Mouse (Mus musculus) MEL (cell line): ENCODE measurements at regions not wholly inside any gene's neighbourhood (a gene's known extent, or its start where the extent isn't known, plus 50 kb on each side); places are given as distances from the start of the nearest gene placed in this dataset.

Source experiments
- DNase-seq: peaks from one replicate; pipeline ENCODE4 v3.0.0; 2011; ENCODE audit warnings: low read depth, low spot score
- H3K27ac ChIP-seq: 2 replicates; pipeline ENCODE4 v1.5.1; 2012; ENCODE audit warnings: low read depth, mild to moderate bottlenecking, control low read depth, low read length, moderate library complexity; ENCODE audit not compliant: control insufficient read depth
- H3K27me3 ChIP-seq, 2 experiments: fragments of 150-350 bp in 1 of 2; sonication (generic) in 1 of 2; 2 replicates each; pipeline ENCODE4 v1.6.1; 2012; ENCODE audit warnings: low read length in 2 of 2, mild to moderate bottlenecking in 2 of 2, improper control_type of control experiment in 1 of 2, moderate library complexity in 1 of 2; ENCODE audit not compliant: insufficient read depth in 2 of 2, control insufficient read depth in 1 of 2
- H3K36me3 ChIP-seq, 2 experiments: 2 replicates each; pipeline ENCODE4 v1.6.1; 2012 to 2014; ENCODE audit warnings: low read length in 2 of 2, improper control_type of control experiment in 1 of 2, inconsistent platforms in 1 of 2, mild to moderate bottlenecking in 1 of 2; ENCODE audit not compliant: insufficient read depth in 2 of 2, control insufficient read depth in 1 of 2
- H3K4me1 ChIP-seq, 2 experiments: fragments of 150-350 bp in 1 of 2; sonication (generic) in 1 of 2; 2 replicates each; pipeline ENCODE4 v1.6.1; 2012; ENCODE audit warnings: low read length in 2 of 2, improper control_type of control experiment in 1 of 2, mild to moderate bottlenecking in 1 of 2; ENCODE audit not compliant: insufficient read depth in 2 of 2, control insufficient read depth in 1 of 2
- H3K4me3 ChIP-seq, 2 experiments: fragments of 150-350 bp in 1 of 2; sonication (generic) in 1 of 2; 2 replicates each; pipeline ENCODE4 v1.5.1; 2012; ENCODE audit warnings: low read depth in 2 of 2, low read length in 2 of 2, mild to moderate bottlenecking in 2 of 2, moderate library complexity in 2 of 2, control low read depth in 1 of 2, improper control_type of control experiment in 1 of 2; ENCODE audit not compliant: control insufficient read depth in 1 of 2, insufficient read depth in 1 of 2
- H3K79me2 ChIP-seq: 2 replicates; pipeline ENCODE4 v1.6.1; 2012; ENCODE audit warnings: mild to moderate bottlenecking, low read length, moderate library complexity; ENCODE audit not compliant: control insufficient read depth, poor library complexity, insufficient read depth
- H3K9ac ChIP-seq: 2 replicates; pipeline ENCODE4 v1.6.1; 2012; ENCODE audit warnings: low read depth, mild to moderate bottlenecking, control low read depth, low read length, moderate library complexity; ENCODE audit not compliant: control insufficient read depth, poor library complexity, severe bottlenecking
- H3K9me3 ChIP-seq: fragments of 150-350 bp; sonication (generic); replicated peaks from 2 replicates; pipeline ENCODE4 v1.6.1; 2012; ENCODE audit warnings: mild to moderate bottlenecking, low read length, improper control_type of control experiment, moderate library complexity; ENCODE audit not compliant: insufficient read depth
- BHLHE40 ChIP-seq: IDR thresholded peaks from 2 replicates; pipeline ENCODE4 v1.6.1; 2012; ENCODE audit warnings: low read depth, mild to moderate bottlenecking, inconsistent platforms, low read length, improper control_type of control experiment, borderline replicate concordance
- CHD1 ChIP-seq: IDR thresholded peaks from 2 replicates; pipeline ENCODE4 v1.6.1; 2012; ENCODE audit warnings: low read depth, mild to moderate bottlenecking, inconsistent platforms, low read length, improper control_type of control experiment
- CHD2 ChIP-seq: IDR thresholded peaks from 2 replicates; pipeline ENCODE4 v1.6.1; 2011; ENCODE audit warnings: low read length, improper control_type of control experiment
- CTCF ChIP-seq, 3 experiments: IDR thresholded peaks in 2 of 3; conservative IDR thresholded peaks in 1 of 3; 2 replicates each; pipeline ENCODE4 v1.5.1; 2011 to 2012; ENCODE audit warnings: low read length in 3 of 3, low read depth in 2 of 3, mild to moderate bottlenecking in 2 of 3, improper control_type of control experiment in 1 of 3, inconsistent platforms in 1 of 3, mixed read lengths in 1 of 3, moderate library complexity in 1 of 3; ENCODE audit not compliant: control insufficient read depth in 1 of 3, insufficient read depth in 1 of 3, poor library complexity in 1 of 3, severe bottlenecking in 1 of 3
- E2F4 ChIP-seq: IDR thresholded peaks from 2 replicates; pipeline ENCODE4 v1.6.1; 2011; ENCODE audit warnings: low read depth, low read length, improper control_type of control experiment, borderline replicate concordance
- ELF1 ChIP-seq: IDR thresholded peaks from 2 replicates; pipeline ENCODE4 v1.6.1; 2014; ENCODE audit warnings: low read depth, mild to moderate bottlenecking, inconsistent platforms, low read length, improper control_type of control experiment, moderate library complexity
- EP300 ChIP-seq, 2 experiments: IDR thresholded peaks; 2 replicates each; pipeline ENCODE4 v1.6.1; 2011; ENCODE audit warnings: improper control_type of control experiment in 2 of 2, low read length in 2 of 2, low read depth in 1 of 2, mild to moderate bottlenecking in 1 of 2
- ETS1 ChIP-seq: IDR thresholded peaks from 2 replicates; pipeline ENCODE4 v1.6.1; 2012; ENCODE audit warnings: low read depth, mild to moderate bottlenecking, inconsistent platforms, low read length, improper control_type of control experiment, moderate library complexity
- GABPA ChIP-seq: IDR thresholded peaks from 2 replicates; pipeline ENCODE4 v1.6.1; 2012; ENCODE audit warnings: low read depth, mild to moderate bottlenecking, inconsistent platforms, low read length, improper control_type of control experiment, moderate library complexity
- GATA1 ChIP-seq: IDR thresholded peaks from 2 replicates; pipeline ENCODE4 v1.6.1; 2011; ENCODE audit warnings: low read depth, low read length, improper control_type of control experiment
- JUND ChIP-seq: IDR thresholded peaks from 2 replicates; pipeline ENCODE4 v1.6.1; 2011; ENCODE audit warnings: low read depth, mild to moderate bottlenecking, improper control_type of control experiment, low read length
- KAT2A ChIP-seq: conservative IDR thresholded peaks from 2 replicates; pipeline ENCODE4 v1.6.1; 2012; ENCODE audit warnings: low read depth, low read length, improper control_type of control experiment, inconsistent platforms
- MAFK ChIP-seq: IDR thresholded peaks from 2 replicates; pipeline ENCODE4 v1.6.1; 2011; ENCODE audit warnings: low read depth, mild to moderate bottlenecking, low read length, improper control_type of control experiment, borderline replicate concordance
- MAZ ChIP-seq: IDR thresholded peaks from 2 replicates; pipeline ENCODE4 v1.6.1; 2012; ENCODE audit warnings: low read depth, mild to moderate bottlenecking, inconsistent platforms, low read length, improper control_type of control experiment
- MEF2A ChIP-seq: IDR thresholded peaks from 2 replicates; pipeline ENCODE4 v1.6.1; 2014; ENCODE audit warnings: low read depth, mild to moderate bottlenecking, inconsistent platforms, low read length, improper control_type of control experiment; ENCODE audit not compliant: poor library complexity, insufficient replicate concordance, severe bottlenecking; ENCODE audit errors: extremely low read depth
- MXI1 ChIP-seq: IDR thresholded peaks from 2 replicates; pipeline ENCODE4 v1.6.1; 2011; ENCODE audit warnings: mild to moderate bottlenecking, low read depth, low read length, improper control_type of control experiment
- MYB ChIP-seq: IDR thresholded peaks from 2 replicates; pipeline ENCODE4 v1.6.1; 2011; ENCODE audit warnings: mild to moderate bottlenecking, low read depth, low read length, improper control_type of control experiment
- MYC ChIP-seq: IDR thresholded peaks from 2 replicates; pipeline ENCODE4 v1.6.1; 2011; ENCODE audit warnings: low read depth, mild to moderate bottlenecking, low read length, improper control_type of control experiment, moderate library complexity
- POLR2AphosphoS5 ChIP-seq: IDR thresholded peaks from 2 replicates; pipeline ENCODE4 v1.6.1; 2012; ENCODE audit warnings: low read depth, borderline replicate concordance, mild to moderate bottlenecking, inconsistent platforms, low read length, moderate library complexity, mixed read lengths
- RCOR1 ChIP-seq: IDR thresholded peaks from 2 replicates; pipeline ENCODE4 v1.6.1; 2012; ENCODE audit warnings: low read depth, mild to moderate bottlenecking, inconsistent platforms, low read length, improper control_type of control experiment
- SIN3A ChIP-seq: IDR thresholded peaks from 2 replicates; pipeline ENCODE4 v1.6.1; 2012; ENCODE audit warnings: low read length, improper control_type of control experiment, inconsistent platforms
- SMC3 ChIP-seq: IDR thresholded peaks from 2 replicates; pipeline ENCODE4 v1.6.1; 2011; ENCODE audit warnings: low read depth, low read length, improper control_type of control experiment
- TAL1 ChIP-seq: IDR thresholded peaks from 2 replicates; pipeline ENCODE4 v1.6.1; 2012; ENCODE audit warnings: mild to moderate bottlenecking, inconsistent platforms, low read length, moderate library complexity, mixed read lengths
- TBP ChIP-seq: IDR thresholded peaks from 2 replicates; pipeline ENCODE4 v1.8.0; 2011; ENCODE audit warnings: low read depth, low read length, improper control_type of control experiment
- UBTF ChIP-seq: IDR thresholded peaks from 2 replicates; pipeline ENCODE4 v1.6.1; 2012; ENCODE audit warnings: low read depth, mild to moderate bottlenecking, inconsistent platforms, low read length, improper control_type of control experiment, moderate library complexity, borderline replicate concordance; ENCODE audit not compliant: insufficient read depth
- USF1 ChIP-seq: IDR thresholded peaks from 2 replicates; pipeline ENCODE4 v1.6.1; 2014; ENCODE audit warnings: low read depth, mild to moderate bottlenecking, inconsistent platforms, low read length, improper control_type of control experiment, moderate library complexity
- USF2 ChIP-seq, 2 experiments: IDR thresholded peaks; 2 replicates each; pipeline ENCODE4 v1.6.1; 2011 to 2012; ENCODE audit warnings: improper control_type of control experiment in 2 of 2, low read length in 2 of 2, borderline replicate concordance in 1 of 2, inconsistent platforms in 1 of 2, low read depth in 1 of 2, mild to moderate bottlenecking in 1 of 2; ENCODE audit not compliant: insufficient read depth in 1 of 2
- ZC3H11A ChIP-seq: IDR thresholded peaks from 2 replicates; pipeline ENCODE4 v1.6.1; 2012; ENCODE audit warnings: low read depth, mild to moderate bottlenecking, inconsistent platforms, low read length, improper control_type of control experiment
- ZKSCAN1 ChIP-seq: IDR thresholded peaks from 2 replicates; pipeline ENCODE4 v1.6.1; 2012; ENCODE audit warnings: low read depth, mild to moderate bottlenecking, inconsistent platforms, low read length, improper control_type of control experiment, moderate library complexity
- ZNF384 ChIP-seq: IDR thresholded peaks from 2 replicates; pipeline ENCODE4 v1.6.1; 2012; ENCODE audit warnings: low read depth, mild to moderate bottlenecking, inconsistent platforms, low read length, improper control_type of control experiment

DNA sequence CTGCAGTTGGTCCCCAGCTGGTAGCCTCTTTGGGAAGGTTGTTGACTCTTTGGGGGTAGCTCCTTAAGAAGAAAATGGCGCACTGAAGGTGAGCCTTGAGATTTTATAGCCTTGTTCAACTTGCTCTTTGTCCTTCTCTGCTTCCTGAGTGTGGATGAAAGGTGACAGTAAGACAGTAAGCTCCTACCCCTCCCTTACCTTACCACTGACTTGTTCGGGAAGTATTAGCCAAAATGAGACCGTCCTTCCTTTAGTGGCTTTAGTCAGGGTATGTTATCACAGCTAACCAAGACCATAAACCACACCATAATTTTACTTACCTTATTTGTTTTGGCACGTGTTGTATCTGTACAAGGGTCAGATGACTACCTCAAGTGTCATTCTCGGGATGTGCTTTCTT is 95.3 kb upstream of the Plcl2 start:
- no peaks in the 10 kb centered on the region for H3K27me3 ChIP-seq
- no peak overlapping the region for H3K4me3 ChIP-seq
- TF ChIP-seq SIN3A (no peak), MAZ (no peak), ZKSCAN1 (no peak), USF2 (IDR thresholded peaks at IDR 0.05; ENCODE audit: borderline replicate concordance in 1 of 2, insufficient read depth in 1 of 2, low read depth in 1 of 2, low read length in 2 of 2) (no peak), USF1 (no peak), E2F4 (no peak), EP300 (IDR thresholded peaks at IDR 0.05; ENCODE audit: low read depth in 1 of 2, low read length in 2 of 2) (no peak), UBTF (no peak), KAT2A (no peak)
- H3K9me3 ChIP-seq, result no peaks in the 10 kb centered on the region
- H3K4me1 ChIP-seq, result peaks cover 17 to 42% of the 10 kb centered on the region in 2 experiments
- H3K79me2 ChIP-seq, result no peaks in the 10 kb centered on the region
- H3K36me3 ChIP-seq, result peaks cover 0 to 32% of the 10 kb centered on the region in 2 experiments; a peak in 2 of 4 replicates
- no peak overlapping the region for H3K27ac ChIP-seq
- no peak for DNase-seq
- H3K9ac ChIP-seq, result no peak overlapping the region

DNA sequence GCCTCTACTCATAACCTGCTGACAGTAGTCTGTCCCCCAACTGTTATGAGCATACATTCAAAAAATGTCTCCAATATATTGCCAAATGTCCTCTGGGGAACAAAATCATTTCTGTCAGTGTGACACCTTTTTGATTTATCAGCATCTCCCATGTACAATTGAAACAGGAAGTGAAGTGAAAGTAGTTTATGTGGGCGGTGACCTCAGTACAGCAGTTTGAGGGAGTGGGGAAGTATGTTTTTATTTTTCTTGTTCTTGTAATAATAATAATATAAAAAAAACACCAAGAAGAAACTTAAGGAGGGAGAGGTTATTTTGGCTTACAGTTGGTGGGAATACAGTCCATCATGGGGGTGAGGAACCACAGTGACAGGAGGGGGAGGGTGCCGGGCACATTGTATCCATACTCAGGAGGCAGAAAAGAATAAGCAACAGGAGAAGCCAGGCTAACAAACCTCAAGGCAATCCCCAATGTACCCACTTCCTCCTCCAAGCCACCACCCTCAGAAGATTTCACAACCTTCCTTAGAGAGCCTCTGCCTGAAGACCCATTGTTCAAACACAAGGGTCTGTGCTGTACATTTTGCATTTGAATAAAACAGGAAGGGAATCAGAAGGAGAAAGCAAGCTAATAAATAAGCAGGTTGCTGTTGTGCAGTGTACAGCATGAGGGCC is 93.7 kb upstream of the Plcl2 start:
- peak overlapping the region; percentile 75 for H3K27ac ChIP-seq
- no peaks in the 10 kb centered on the region for H3K27me3 ChIP-seq
- no peaks in the 10 kb centered on the region for H3K79me2 ChIP-seq
- H3K9me3 ChIP-seq, result no peaks in the 10 kb centered on the region
- peak overlapping the region; percentile 18 to 43 for H3K4me3 ChIP-seq
- peaks cover 0 to 39% of the 10 kb centered on the region in 2 experiments; a peak in 2 of 4 replicates for H3K36me3 ChIP-seq
- peak overlapping the region; percentile 42 for H3K9ac ChIP-seq
- DNase-seq, result peak; percentile 83
- H3K4me1 ChIP-seq, result peaks cover 21 to 39% of the 10 kb centered on the region in 2 experiments
- TF ChIP-seq KAT2A, result no peak
- no peak for TF ChIP-seq BHLHE40
- TF ChIP-seq TAL1, result peak; percentile 45
- no peak for TF ChIP-seq MYC
- TF ChIP-seq ELF1, result peak; percentile 34; the same call in 1 of the 2 replicates
- no peak for TF ChIP-seq USF1
- peak; percentile 56 to 78 for TF ChIP-seq EP300 (IDR thresholded peaks at IDR 0.05; ENCODE audit: low read depth in 1 of 2, low read length in 2 of 2)
- TF ChIP-seq JUND, result no peak
- TF ChIP-seq CHD2, result no peak
- peak; percentile 75; the same call in 1 of the 2 replicates for TF ChIP-seq MAFK
- peak; percentile 64 for TF ChIP-seq SIN3A
- TF ChIP-seq MXI1, result no peak
- TF ChIP-seq TBP, result no peak; the same call in 1 of the 2 replicates
- no peak for TF ChIP-seq GABPA
- no peak for TF ChIP-seq MYB
- no peak for TF ChIP-seq SMC3
- TF ChIP-seq ZKSCAN1, result no peak
- TF ChIP-seq POLR2AphosphoS5, result no peak
- TF ChIP-seq CTCF (IDR thresholded peaks at IDR 0.05 in 2 of 3, conservative IDR thresholded peaks at IDR 0.05 in 1 of 3; ENCODE audit: control insufficient read depth in 1 of 3, insufficient read depth in 1 of 3, low read depth in 2 of 3, low read length in 3 of 3, poor library complexity in 1 of 3, severe bottlenecking in 1 of 3), result no peak
- TF ChIP-seq E2F4, result no peak
- TF ChIP-seq CHD1, result no peak
- no peak for TF ChIP-seq ZNF384
- no peak for TF ChIP-seq ZC3H11A
- TF ChIP-seq ETS1, result peak; percentile 47
- TF ChIP-seq GATA1, result peak; percentile 49
- peak; percentile 66; the same call in 1 of the 2 replicates for TF ChIP-seq RCOR1
- no peak for TF ChIP-seq MEF2A
